Mouse (Mus musculus): ENCODE results near the gene Eef2kmt. TPM values are rescaled to one million over a fixed set of nuclear protein-coding genes. Genes with fewer than 3 reads are reported as not detected.

Eef2kmt gene
- 6.6 and 7.0 TPM in 2 replicates for polyA plus RNA-seq (2014; fragmentation: Nextera tagmentation; extraction: Ambion mirVana)

DNA sequence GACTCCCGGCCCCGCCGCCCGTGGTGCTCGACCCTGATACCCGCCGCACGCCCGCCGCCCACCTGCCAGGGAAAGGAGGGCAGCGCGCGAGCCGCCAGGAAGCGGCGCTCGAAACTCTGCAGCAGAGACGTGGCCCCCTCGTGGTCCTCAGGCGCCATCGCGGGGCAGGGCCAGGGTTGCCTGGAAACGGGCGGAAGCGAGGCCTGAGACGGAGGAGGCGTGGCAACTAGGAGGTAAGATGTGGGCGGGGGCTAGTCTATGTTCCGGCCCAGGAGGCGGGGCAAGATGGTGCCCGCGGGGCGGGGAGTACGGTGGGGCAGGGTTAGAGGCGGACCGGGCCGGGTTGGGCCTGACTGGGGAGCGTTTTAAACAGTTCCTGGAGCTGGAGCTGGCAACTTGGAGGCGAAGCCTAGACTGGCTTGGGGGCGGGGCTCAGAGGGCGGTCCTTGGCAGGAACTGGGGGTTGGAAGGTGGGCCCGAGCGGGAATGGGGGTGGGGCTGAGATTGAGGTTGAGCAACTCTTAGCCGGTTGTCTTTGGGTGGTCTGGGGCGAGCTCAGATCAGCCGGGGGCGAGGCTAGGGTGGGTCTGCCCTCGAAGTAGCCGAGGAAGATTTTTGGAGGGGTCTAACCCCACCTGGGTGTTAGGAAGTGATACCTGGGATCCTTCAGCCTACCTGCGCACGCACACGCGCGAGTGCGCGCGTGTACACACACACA is at the start of gene Eef2kmt:
TSS of gene Eef2kmt (minus strand) at position 205 of the 718 bp plus-strand sequence.
- Histone ChIP-seq H3K4me1 (ENCODE audit: control insufficient read depth, insufficient read depth, low read length) (peaks cover 8% of the 10 kb centered on the region; the same call in 1 of the 2 replicates), H3K4me3 (ENCODE audit: low read depth, low read length) (peak within 1 kb of the TSS; percentile 49), H3K9me3 (ENCODE audit: control insufficient read depth, low read length) (no peaks in the 10 kb centered on the region), H3K4me2 (ENCODE audit: low read depth, low read length) (peak within 1 kb of the TSS; percentile 75), H3K27me3 (ENCODE audit: control insufficient read depth, insufficient read depth, low read length) (no peaks in the 10 kb centered on the region), H3K36me3 (ENCODE audit: control insufficient read depth, insufficient read depth, low read length) (no peaks in the 10 kb centered on the region), H3K27ac (ENCODE audit: low read depth, low read length) (no peak within 1 kb of the TSS), H3K9ac (replicated peaks; ENCODE audit: low read depth, low read length) (peak within 1 kb of the TSS; percentile 41)
- WGBS = 2% methylated on average over 57 of the region's 57 CpGs
- ATAC-seq (ENCODE audit: low read depth) = peak; percentile 97

DNA sequence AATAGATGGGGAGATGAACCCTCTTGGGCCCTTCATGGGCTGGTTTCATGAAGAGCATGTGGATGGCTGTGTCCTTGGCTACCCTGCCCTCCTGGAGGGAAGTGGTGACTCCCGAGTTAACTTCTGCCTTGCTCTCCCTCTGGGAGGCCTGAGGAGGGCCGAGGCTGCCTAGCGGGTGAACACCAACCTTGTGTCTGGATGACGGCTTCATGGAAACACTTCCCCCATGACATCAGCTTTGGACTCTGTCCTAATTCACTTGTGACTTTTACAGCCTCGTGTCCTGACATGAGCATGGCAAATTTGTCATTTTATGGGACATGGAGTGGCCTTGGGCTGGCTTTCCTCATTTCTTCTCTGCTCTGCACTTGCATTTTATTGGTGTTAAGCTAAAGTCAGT is 39.5 kb upstream of the Eef2kmt start:
- H3K4me2 ChIP-seq (ENCODE audit: low read depth, low read length) = no peak overlapping the region
- H3K36me3 ChIP-seq (ENCODE audit: control insufficient read depth, insufficient read depth, low read length) = no peaks in the 10 kb centered on the region
- H3K4me1 ChIP-seq (ENCODE audit: control insufficient read depth, insufficient read depth, low read length) = no peaks in the 10 kb centered on the region
- H3K9me3 ChIP-seq (ENCODE audit: control insufficient read depth, low read length) = no peaks in the 10 kb centered on the region
- 71% methylated on average over 5 of the region's 5 CpGs for WGBS
- no peak for ATAC-seq (ENCODE audit: low read depth)
- H3K4me3 ChIP-seq (ENCODE audit: low read depth, low read length) = no peak overlapping the region
- H3K27ac ChIP-seq (ENCODE audit: low read depth, low read length) = no peak overlapping the region
- no peak overlapping the region for H3K9ac ChIP-seq (replicated peaks; ENCODE audit: low read depth, low read length)
- no peaks in the 10 kb centered on the region for H3K27me3 ChIP-seq (ENCODE audit: control insufficient read depth, insufficient read depth, low read length)

DNA sequence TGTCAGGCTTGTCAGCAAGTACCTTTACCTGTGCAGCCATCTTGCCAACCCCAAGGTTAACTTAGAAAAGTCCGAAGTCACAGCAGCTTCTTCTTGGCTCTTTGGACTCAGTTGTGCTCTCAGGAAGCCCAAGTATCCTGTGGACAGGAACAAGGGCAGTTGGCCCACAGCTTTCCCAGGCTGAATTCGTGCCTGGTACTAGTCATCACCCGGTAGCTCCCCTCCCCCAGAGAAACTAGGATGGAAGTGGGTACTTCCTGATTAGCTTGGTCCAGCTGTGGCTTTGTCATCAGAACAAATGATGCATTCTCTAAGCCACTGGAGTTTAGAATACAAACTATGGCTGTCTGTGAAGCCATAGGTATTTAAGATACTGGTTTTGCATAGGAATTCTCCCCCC is 29.6 kb upstream of the Eef2kmt start:
- 56% methylated on average over 3 of the region's 3 CpGs for WGBS
- no peak for ATAC-seq (ENCODE audit: low read depth)

DNA sequence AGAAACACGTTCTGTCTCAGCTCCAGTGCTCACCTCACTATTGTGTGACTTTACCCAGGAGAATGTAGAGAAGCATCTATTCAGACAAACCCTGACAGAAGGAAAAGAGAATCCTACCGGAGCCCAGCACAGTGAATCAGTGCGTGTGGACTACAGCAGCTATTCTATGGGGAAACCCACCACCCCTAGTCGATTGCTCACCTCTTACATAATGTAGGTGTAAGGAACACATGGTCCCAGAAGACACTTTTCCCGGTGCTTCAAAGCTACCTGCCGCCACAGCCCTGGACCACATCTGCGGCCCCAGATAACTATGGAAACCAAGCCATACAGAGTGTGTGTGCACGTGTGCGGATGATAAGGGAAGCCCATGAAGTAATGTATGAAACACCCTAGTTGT is 26.9 kb upstream of the Eef2kmt start:
- H3K36me3 ChIP-seq (ENCODE audit: control insufficient read depth, insufficient read depth, low read length) = no peaks in the 10 kb centered on the region
- no peaks in the 10 kb centered on the region for H3K4me1 ChIP-seq (ENCODE audit: control insufficient read depth, insufficient read depth, low read length)
- H3K9me3 ChIP-seq (ENCODE audit: control insufficient read depth, low read length) = no peaks in the 10 kb centered on the region
- whole genome bisulfite sequencing = 92% methylated on average over 9 of the region's 9 CpGs
- H3K9ac ChIP-seq (replicated peaks; ENCODE audit: low read depth, low read length) = no peak overlapping the region
- ATAC-seq (ENCODE audit: low read depth) = no peak
- H3K27me3 ChIP-seq (ENCODE audit: control insufficient read depth, insufficient read depth, low read length) = no peaks in the 10 kb centered on the region
- no peak overlapping the region for H3K27ac ChIP-seq (ENCODE audit: low read depth, low read length)
- H3K4me2 ChIP-seq (ENCODE audit: low read depth, low read length) = no peak overlapping the region
- no peak overlapping the region for H3K4me3 ChIP-seq (ENCODE audit: low read depth, low read length)

More for the DNA sequence above, 29.6 kb upstream of the Eef2kmt start:
- Histone ChIP-seq H3K9me3 (ENCODE audit: control insufficient read depth, low read length) (no peaks in the 10 kb centered on the region), H3K4me2 (ENCODE audit: low read depth, low read length) (no peak overlapping the region), H3K4me1 (ENCODE audit: control insufficient read depth, insufficient read depth, low read length) (no peaks in the 10 kb centered on the region), H3K4me3 (ENCODE audit: low read depth, low read length) (no peak overlapping the region), H3K36me3 (ENCODE audit: control insufficient read depth, insufficient read depth, low read length) (no peaks in the 10 kb centered on the region), H3K9ac (replicated peaks; ENCODE audit: low read depth, low read length) (no peak overlapping the region), H3K27me3 (ENCODE audit: control insufficient read depth, insufficient read depth, low read length) (no peaks in the 10 kb centered on the region), H3K27ac (ENCODE audit: low read depth, low read length) (no peak overlapping the region)

DNA sequence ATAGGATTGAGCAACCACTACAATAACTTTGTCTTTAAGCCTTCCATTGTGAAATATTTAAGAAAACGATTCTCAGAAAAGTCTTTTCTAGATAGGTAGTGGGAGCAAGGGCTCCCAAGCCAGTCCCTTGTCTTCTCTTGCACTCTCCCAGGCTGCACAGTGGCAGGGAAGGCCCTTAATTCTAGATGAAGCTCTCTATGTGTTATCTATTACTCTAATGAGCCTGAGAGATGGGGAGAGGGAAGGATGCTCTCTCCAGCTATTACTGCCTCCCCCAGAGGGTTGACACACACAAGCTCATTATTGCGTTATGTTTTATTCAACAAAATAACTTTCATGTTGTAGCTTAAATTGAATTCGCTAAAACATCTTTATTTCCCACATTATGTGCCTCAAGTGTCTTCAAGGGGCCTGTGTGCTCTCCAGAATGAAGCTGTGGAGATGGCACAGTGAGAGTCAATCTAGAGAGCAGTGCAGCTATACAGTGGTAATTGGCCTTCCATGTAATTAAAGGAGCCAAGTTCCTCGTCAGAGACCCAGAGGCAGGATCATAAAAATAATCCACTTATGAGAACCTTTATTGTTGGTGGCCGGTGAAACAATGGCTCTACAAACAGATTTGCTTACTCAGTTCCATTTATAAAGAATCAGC is 23.9 kb upstream of the Eef2kmt start:
- no peak overlapping the region for H3K9ac ChIP-seq (replicated peaks; ENCODE audit: low read depth, low read length)
- no peaks in the 10 kb centered on the region for H3K27me3 ChIP-seq (ENCODE audit: control insufficient read depth, insufficient read depth, low read length)
- no peaks in the 10 kb centered on the region for H3K4me1 ChIP-seq (ENCODE audit: control insufficient read depth, insufficient read depth, low read length)
- no peak overlapping the region for H3K4me2 ChIP-seq (ENCODE audit: low read depth, low read length)
- 50% methylated on average over 5 of the region's 5 CpGs for WGBS
- ATAC-seq (ENCODE audit: low read depth) = peak; percentile 70; the same call in 1 of the 2 replicates
- no peaks in the 10 kb centered on the region for H3K9me3 ChIP-seq (ENCODE audit: control insufficient read depth, low read length)
- no peaks in the 10 kb centered on the region for H3K36me3 ChIP-seq (ENCODE audit: control insufficient read depth, insufficient read depth, low read length)
- no peak overlapping the region for H3K4me3 ChIP-seq (ENCODE audit: low read depth, low read length)
- H3K27ac ChIP-seq (ENCODE audit: low read depth, low read length) = no peak overlapping the region; the same call in 1 of the 2 replicates

DNA sequence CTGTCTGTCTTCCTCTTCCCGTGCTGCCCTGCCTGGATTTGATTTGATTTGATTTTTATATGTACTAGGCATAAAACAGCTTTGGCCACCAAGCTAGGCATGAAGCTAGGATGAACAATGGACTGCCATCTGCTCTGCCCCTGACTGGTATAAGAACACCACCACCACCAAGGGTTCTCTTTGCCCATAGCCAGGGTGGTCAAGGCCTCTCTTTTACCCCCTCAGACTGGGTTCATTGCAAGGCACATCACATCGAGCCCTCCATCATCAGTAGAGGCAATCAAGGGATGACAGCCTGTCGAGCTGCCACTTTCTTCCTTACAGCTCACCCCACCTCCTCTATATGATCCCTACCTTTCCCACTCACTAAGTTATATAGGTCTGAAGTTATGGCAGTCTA is 16.6 kb upstream of the Eef2kmt start:
- no peak for ATAC-seq (ENCODE audit: low read depth)
- Histone ChIP-seq H3K27me3 (ENCODE audit: control insufficient read depth, insufficient read depth, low read length) (no peaks in the 10 kb centered on the region), H3K4me2 (ENCODE audit: low read depth, low read length) (no peak overlapping the region), H3K4me1 (ENCODE audit: control insufficient read depth, insufficient read depth, low read length) (no peaks in the 10 kb centered on the region), H3K27ac (ENCODE audit: low read depth, low read length) (no peak overlapping the region), H3K9me3 (ENCODE audit: control insufficient read depth, low read length) (no peaks in the 10 kb centered on the region), H3K4me3 (ENCODE audit: low read depth, low read length) (no peak overlapping the region), H3K36me3 (ENCODE audit: control insufficient read depth, insufficient read depth, low read length) (no peaks in the 10 kb centered on the region), H3K9ac (replicated peaks; ENCODE audit: low read depth, low read length) (no peak overlapping the region)
- 86% methylated on average over 3 of the region's 3 CpGs for WGBS

DNA sequence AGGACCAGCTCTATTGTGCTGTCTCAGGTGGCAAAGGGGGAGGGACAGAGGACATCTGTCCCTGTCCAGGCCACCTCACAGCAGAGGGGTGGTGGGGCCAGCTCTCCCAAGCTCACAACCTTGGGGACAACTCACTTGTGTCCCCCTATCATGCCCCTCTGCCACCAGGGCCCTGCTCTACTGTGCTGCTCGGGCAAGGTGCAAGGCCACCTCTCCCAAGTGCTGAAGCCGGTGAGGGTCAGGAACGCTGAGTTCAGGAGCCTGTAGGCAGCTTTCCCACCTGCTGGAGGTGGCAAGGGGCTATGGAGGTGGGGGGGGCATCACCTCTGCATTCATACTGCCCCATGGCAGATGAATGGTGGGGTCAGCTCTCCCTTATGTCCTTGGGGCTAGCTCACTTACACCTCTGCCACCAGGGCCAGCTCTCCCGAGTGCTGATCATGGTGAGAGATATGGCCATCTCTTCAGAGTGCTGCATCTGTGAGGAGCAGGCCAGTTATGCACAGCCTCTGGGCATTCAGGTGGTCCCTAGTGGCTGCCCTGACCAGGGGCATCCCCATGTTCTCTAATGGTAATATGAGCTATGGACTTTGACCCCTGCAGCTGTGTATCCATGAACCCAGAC is 15.7 kb upstream of the Eef2kmt start:
- WGBS = 83% methylated on average over 4 of the region's 4 CpGs
- H3K9me3 ChIP-seq (ENCODE audit: control insufficient read depth, low read length) = no peaks in the 10 kb centered on the region
- no peaks in the 10 kb centered on the region for H3K36me3 ChIP-seq (ENCODE audit: control insufficient read depth, insufficient read depth, low read length)
- H3K4me1 ChIP-seq (ENCODE audit: control insufficient read depth, insufficient read depth, low read length) = no peaks in the 10 kb centered on the region
- no peak for ATAC-seq (ENCODE audit: low read depth)
- no peak overlapping the region for H3K4me3 ChIP-seq (ENCODE audit: low read depth, low read length)
- H3K9ac ChIP-seq (replicated peaks; ENCODE audit: low read depth, low read length) = no peak overlapping the region
- H3K27ac ChIP-seq (ENCODE audit: low read depth, low read length) = no peak overlapping the region
- H3K27me3 ChIP-seq (ENCODE audit: control insufficient read depth, insufficient read depth, low read length) = no peaks in the 10 kb centered on the region
- no peak overlapping the region for H3K4me2 ChIP-seq (ENCODE audit: low read depth, low read length)

DNA sequence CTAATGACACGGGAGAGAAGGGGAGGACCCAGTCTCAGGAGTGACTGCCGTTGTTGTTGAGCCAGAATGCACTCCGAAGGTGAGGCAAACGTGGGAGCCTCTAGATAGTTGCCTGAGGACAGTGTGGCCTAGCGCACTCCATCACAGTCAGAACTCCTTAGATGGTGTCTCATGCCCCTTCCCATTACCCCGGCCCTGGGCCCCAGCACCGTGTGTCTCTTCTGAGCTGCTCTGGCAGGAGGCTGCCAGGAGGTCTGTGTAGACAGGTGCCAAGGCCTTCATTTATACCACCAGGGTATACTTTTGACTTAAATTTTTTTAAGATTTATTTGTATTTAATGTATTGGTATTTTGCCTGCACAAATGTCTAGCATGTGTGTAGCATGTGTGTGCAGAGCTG is 8.1 kb upstream of the Eef2kmt start:
- ATAC-seq (ENCODE audit: low read depth) = no peak
- Histone ChIP-seq H3K27ac (ENCODE audit: low read depth, low read length) (no peak overlapping the region), H3K9ac (replicated peaks; ENCODE audit: low read depth, low read length) (no peak overlapping the region), H3K4me3 (ENCODE audit: low read depth, low read length) (no peak overlapping the region), H3K4me1 (ENCODE audit: control insufficient read depth, insufficient read depth, low read length) (no peaks in the 10 kb centered on the region), H3K9me3 (ENCODE audit: control insufficient read depth, low read length) (peaks cover 4% of the 10 kb centered on the region; the same call in 1 of the 2 replicates), H3K27me3 (ENCODE audit: control insufficient read depth, insufficient read depth, low read length) (no peaks in the 10 kb centered on the region), H3K4me2 (ENCODE audit: low read depth, low read length) (no peak overlapping the region), H3K36me3 (ENCODE audit: control insufficient read depth, insufficient read depth, low read length) (no peaks in the 10 kb centered on the region)
- WGBS = 83% methylated on average over 7 of the region's 7 CpGs

DNA sequence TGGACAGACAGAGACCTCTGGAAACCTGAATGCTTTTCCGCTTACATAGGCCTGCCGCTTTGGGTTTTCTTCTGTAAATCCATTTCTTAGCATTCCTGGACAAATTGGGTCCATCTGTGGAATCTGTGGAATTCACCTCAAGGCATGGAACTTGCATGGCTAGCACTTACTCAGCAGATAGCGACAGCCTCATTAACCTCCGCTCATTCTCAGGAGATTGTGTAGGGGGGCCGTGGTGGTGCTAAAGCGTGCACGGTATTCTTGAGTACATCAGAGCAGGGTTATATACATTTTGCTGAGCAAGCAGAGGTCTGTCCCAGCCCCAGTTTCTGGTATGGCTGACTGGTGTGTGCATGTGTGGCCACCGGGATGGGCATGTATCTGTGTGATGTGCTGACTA is 7.4 kb upstream of the Eef2kmt start:
- no peaks in the 10 kb centered on the region for H3K36me3 ChIP-seq (ENCODE audit: control insufficient read depth, insufficient read depth, low read length)
- no peak overlapping the region for H3K4me3 ChIP-seq (ENCODE audit: low read depth, low read length)
- no peaks in the 10 kb centered on the region for H3K27me3 ChIP-seq (ENCODE audit: control insufficient read depth, insufficient read depth, low read length)
- H3K27ac ChIP-seq (ENCODE audit: low read depth, low read length) = no peak overlapping the region
- H3K9ac ChIP-seq (replicated peaks; ENCODE audit: low read depth, low read length) = no peak overlapping the region
- peaks cover 4% of the 10 kb centered on the region; the same call in 1 of the 2 replicates for H3K9me3 ChIP-seq (ENCODE audit: control insufficient read depth, low read length)
- 84% methylated on average over 8 of the region's 8 CpGs for WGBS
- no peaks in the 10 kb centered on the region for H3K4me1 ChIP-seq (ENCODE audit: control insufficient read depth, insufficient read depth, low read length)
- ATAC-seq (ENCODE audit: low read depth) = no peak
- H3K4me2 ChIP-seq (ENCODE audit: low read depth, low read length) = no peak overlapping the region
